Mouse (Mus musculus): Measurements from ENCODE around the gene Ehbp1l1. TPM values are rescaled to one million over a fixed set of nuclear protein-coding genes. Genes with fewer than 3 reads are reported as not detected.

Gene Ehbp1l1
- total RNA-seq, 2 experiments from 2014 or later, result 134 to 144 TPM

- DNase-seq, result no peak
Measured at GRCm38 (mm10) chr19:5668372-5668771, 57.7 kb downstream of the Ehbp1l1 start.

GRCm38 (mm10) chr19:5666386-5666785 lies 59.7 kb downstream of the Ehbp1l1 start:
- DNase-seq, result no peak

- DNase-seq, result no peak
Measured at GRCm38 (mm10) chr19:5665465-5665864, 60.7 kb downstream of the Ehbp1l1 start.

GRCm38 (mm10) chr19:5664669-5665257 lies 61.4 kb downstream of the Ehbp1l1 start:
- DNase-seq, result no peak

DNA sequence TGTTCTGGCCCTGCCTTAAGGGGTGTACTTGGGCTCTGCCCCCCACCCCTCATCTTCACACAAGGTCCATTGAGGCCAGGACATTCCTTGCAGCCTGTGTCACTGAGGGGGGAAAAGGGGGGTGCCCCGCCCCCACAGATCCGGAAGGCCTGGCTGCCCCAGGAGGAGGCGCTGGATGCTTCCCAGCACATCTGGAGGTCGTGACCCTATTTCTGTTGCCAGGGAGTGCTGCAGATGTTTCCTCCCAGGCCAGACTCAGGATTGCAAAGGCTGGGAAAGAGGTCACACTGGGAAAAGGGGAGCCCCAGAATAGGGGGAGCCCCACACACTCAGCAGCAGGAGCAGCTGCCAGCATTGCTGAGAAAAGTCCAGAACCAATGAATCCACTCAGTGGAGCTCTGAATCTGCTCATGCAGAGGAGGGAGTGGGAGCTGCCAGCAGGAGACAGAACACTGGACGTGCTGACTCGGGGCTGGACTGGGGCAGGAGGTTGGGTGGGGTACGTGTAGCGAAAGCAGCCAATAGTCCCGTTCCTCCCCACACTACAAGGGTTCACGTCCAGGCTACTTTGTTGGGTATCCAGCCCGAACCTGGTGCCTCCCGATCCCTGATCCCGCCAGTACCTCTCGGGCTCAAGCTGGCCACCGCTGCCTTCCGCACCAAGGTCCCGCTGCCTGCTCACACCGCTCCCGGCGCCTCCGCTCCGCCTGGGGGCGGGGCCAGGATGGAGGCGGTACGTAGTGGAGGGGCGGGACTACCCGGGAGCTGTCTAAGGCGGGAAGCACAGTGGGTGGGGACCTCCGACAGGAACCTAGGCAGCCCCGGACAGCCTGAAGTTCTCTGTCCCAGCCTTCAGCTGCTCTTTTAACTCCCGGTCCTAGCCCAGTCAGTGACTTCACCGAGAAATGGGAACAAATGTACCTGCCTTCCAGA lies 62.9 kb downstream of the Ehbp1l1 start, which contains the start of gene Sipa1:
Gene Sipa1, minus strand, starts transcription at position 727 of the 933 bp plus-strand sequence.
- peak; percentile 95 to 98 for DNase-seq

DNA sequence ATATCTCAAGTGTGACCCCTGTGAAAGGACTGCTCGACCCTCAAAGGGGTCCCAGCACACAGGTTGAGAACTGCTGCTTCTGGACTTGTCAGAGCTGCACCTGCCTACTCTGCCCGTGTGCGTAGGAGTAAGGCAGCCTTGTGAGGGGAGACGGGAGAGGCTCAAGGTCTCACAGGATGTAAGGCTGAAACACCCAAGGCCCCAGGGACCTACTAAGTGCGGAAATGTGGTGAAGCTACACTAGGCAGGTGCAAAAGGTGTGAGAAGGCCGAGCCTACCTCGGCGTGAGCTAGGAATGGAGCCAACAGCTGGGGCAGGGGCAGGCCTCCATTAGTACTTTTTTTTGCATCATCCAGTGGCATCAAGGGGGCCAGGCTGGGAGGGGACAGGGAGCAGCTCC lies 63.8 kb downstream of the Ehbp1l1 start:
- DNase-seq, result peak in 1 of 2 experiments; percentile 37

DNA sequence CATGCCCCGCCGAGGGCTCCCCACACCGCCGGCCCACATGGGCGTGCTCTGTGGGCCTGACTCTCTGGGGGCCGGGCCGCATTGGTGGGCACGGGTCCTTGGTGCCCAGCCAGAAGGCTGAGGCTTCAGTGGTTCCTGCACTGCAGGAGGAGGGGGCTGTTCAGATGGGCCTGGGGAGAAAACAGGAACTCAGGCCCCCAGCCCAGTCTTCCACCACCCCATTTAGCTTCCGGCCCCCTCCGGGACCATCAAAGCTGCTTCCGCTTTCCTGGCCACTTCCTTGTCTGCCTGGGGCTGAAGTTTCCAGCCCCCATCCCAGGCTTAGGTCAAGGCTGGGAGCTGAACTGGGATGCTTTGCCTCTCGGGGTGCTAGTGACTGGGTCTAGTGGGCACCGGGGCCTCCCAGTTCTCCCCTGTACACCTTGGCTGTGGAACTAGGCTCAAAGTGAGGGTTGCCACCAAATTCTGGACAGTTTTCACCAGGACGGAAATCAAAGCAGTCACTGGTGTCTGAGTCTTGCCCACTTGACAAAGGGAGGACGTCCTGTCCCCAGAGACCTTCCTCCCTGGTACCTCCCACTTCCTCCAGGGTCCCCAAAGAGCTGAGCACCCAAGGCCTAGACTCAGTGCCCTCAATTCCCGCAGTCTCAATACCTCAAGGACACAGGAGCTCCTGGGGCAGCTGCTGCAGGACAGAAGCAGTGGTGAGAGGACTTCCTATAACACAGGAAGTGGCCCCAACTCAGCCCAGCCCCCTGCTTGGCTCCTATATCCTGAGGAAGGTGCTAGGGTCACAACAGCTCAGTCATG lies 65.0 kb downstream of the Ehbp1l1 start:
- DNase-seq, result peak; percentile 62 to 83

Small RNAs within 50 kb of the gene (microRNA-seq; reads per million reads assigned to microRNA genes)
- 0 to 0.27 reads per million in 2 experiments for gene Mir6987

Other genes with a start within 250 kb of the Ehbp1l1 start
- 10 to 100 TPM; 16.9 to 24.2 TPM for gene Mus81, start 237.9 kb downstream of the Ehbp1l1 start, total RNA-seq (2021)
- gene Cfl1, start 235.9 kb downstream of the Ehbp1l1 start, total RNA-seq (2021), result 100 to 1,000 TPM; 184 to 211 TPM
- under 1 TPM; 0.35 to 0.57 TPM for gene 1700020D05Rik, start 222.5 kb downstream of the Ehbp1l1 start, total RNA-seq (2021)
- 1 to 10 TPM; 4.2 to 4.3 TPM for gene Snx32, start 215.8 kb downstream of the Ehbp1l1 start, total RNA-seq (2021)
- not detected for gene Ovol1, start 165.7 kb downstream of the Ehbp1l1 start, total RNA-seq (2021)
- gene Ap5b1, start 158.3 kb downstream of the Ehbp1l1 start, total RNA-seq (2021), result 1 to 10 TPM; 2.8 to 4.3 TPM
- gene Rnaseh2c, start 124.4 kb downstream of the Ehbp1l1 start, total RNA-seq (2021), result 10 to 100 TPM; 56.5 to 59.3 TPM
- gene Kat5, start 116.1 kb downstream of the Ehbp1l1 start, total RNA-seq (2021), result 10 to 100 TPM; 20.5 to 31.3 TPM
- gene Rela, start 88.8 kb downstream of the Ehbp1l1 start, total RNA-seq (2021), result 10 to 100 TPM; 25.4 to 30.2 TPM
- 10 to 100 TPM; 20.3 to 24.1 TPM for gene Sipa1, start 62.6 kb downstream of the Ehbp1l1 start, total RNA-seq (2021)
- 10 to 100 TPM; 21.5 to 25.2 TPM for gene Map3k11, start 37.6 kb downstream of the Ehbp1l1 start, total RNA-seq (2021)
- 10 to 100 TPM; 17.3 to 18.4 TPM for gene Pcnx3, start 37.4 kb downstream of the Ehbp1l1 start, total RNA-seq (2021)
- not detected for gene Kcnk7, start 21.9 kb downstream of the Ehbp1l1 start, total RNA-seq (2021)
- 10 to 100 TPM; 21.6 to 26.0 TPM for gene Fam89b, start 3.3 kb upstream of the Ehbp1l1 start, total RNA-seq (2021)
- 10 to 100 TPM; 30.4 to 35.5 TPM for gene Ltbp3, start 14.6 kb upstream of the Ehbp1l1 start, total RNA-seq (2021)
- gene Scyl1, start 45.1 kb upstream of the Ehbp1l1 start, total RNA-seq (2021), result 10 to 100 TPM; 55.1 to 67.8 TPM
- 10 to 100 TPM in 1 of 2 experiments, 1 to 10 TPM in 1; 7.2 to 10.6 TPM for gene Frmd8, start 149.0 kb upstream of the Ehbp1l1 start, total RNA-seq (2021)
- gene Slc25a45, start 151.5 kb upstream of the Ehbp1l1 start, total RNA-seq (2021), result 1 to 10 TPM; 2.6 to 2.8 TPM
- gene Tigd3, start 167.8 kb upstream of the Ehbp1l1 start, total RNA-seq (2021), result under 1 TPM in 1 of 2 experiments, not detected in 1; 0.35 TPM
- gene Dpf2, start 186.7 kb upstream of the Ehbp1l1 start, total RNA-seq (2021), result 10 to 100 TPM; 77.6 to 84.0 TPM
- gene Cdc42ep2, start 198.5 kb upstream of the Ehbp1l1 start, total RNA-seq (2021), result 1 to 10 TPM; 6.6 to 9.0 TPM
- 10 to 100 TPM in 1 of 2 experiments, 1 to 10 TPM in 1; 8.7 to 10.6 TPM for gene Pola2, start 237.9 kb upstream of the Ehbp1l1 start, total RNA-seq (2021)